ENCODE assay signal across 17 mouse cellular contexts in the genomic region with DNA sequence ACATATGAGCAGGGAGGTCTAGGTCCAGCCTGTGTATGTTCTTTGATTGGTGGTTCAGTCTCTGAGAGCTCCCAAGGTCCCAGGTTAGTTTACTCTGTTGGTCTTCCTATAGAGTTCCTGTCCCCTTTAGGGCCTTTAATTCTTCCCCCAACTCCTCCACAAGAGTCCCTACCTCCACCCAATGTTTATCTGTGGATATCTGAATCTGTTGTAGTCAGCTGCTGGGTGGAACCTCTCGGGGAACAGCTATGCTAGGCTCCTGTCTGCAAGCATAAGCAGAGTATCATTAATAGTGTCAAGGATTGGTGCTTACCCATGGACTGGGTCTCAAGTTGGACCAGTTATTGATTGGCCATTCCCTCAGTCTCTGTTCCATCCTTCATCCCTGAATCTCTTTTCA.
"Had no signal": no experiment of that assay in that cellular context is flagged by ENCODE, and none has a peak within 500 bp of the region (broad histone marks: within the 10 kb centered on the region; RNA-seq: fewer than 3 reads in every experiment).

No protein-coding gene starts in this region.

- H3K9me3 ChIP-seq: lung, embryonic 15.5 days; megakaryocyte, embryonic 14.5 days; midbrain, embryonic 13.5 days; midbrain, embryonic 15.5 days; neural tube, embryonic 12.5 days had no signal

- H3K36me3 ChIP-seq: lung, embryonic 15.5 days; midbrain, embryonic 15.5 days; neural tube, embryonic 12.5 days had no signal

- ATAC-seq: lung, postnatal 0 days; midbrain, embryonic 13.5 days; midbrain, embryonic 15.5 days had no signal

- H3K4me1 ChIP-seq: lung, embryonic 15.5 days; megakaryocyte, embryonic 14.5 days; midbrain, embryonic 13.5 days; midbrain, embryonic 15.5 days; neural tube, embryonic 12.5 days had no signal

- H3K9ac ChIP-seq: lung, embryonic 15.5 days; midbrain, embryonic 13.5 days; midbrain, embryonic 15.5 days; neural tube, embryonic 12.5 days had no signal

- H3K27ac ChIP-seq: lung, embryonic 15.5 days; macrophage; midbrain, embryonic 13.5 days; midbrain, embryonic 15.5 days; neural tube, embryonic 12.5 days had no signal

- H3K27me3 ChIP-seq: lung, embryonic 15.5 days; midbrain, embryonic 13.5 days; midbrain, embryonic 15.5 days; neural tube, embryonic 12.5 days had no signal

- H3K4me3 ChIP-seq: lung, embryonic 15.5 days; megakaryocyte, embryonic 14.5 days; midbrain, embryonic 13.5 days; midbrain, embryonic 15.5 days; neural tube, embryonic 12.5 days had no signal

- DNase-seq: lung, adult 2 months; lung, postnatal 14 days; lung, postnatal 36 days; right cerebral cortex, postnatal 14 days; right cerebral cortex, postnatal 4 days; spleen, adult 18-20 months; thymus, adult 18-20 months; thymus, postnatal 14 days; thymus, postnatal 36 days had no signal

- H3K4me2 ChIP-seq: lung, embryonic 15.5 days; midbrain, embryonic 11.5 days; midbrain, embryonic 13.5 days; midbrain, embryonic 15.5 days; neural tube, embryonic 12.5 days had no signal
